Mouse (Mus musculus): ENCODE results near the gene Coa3. TPM values are rescaled to one million over a fixed set of nuclear protein-coding genes. Genes with fewer than 3 reads are reported as not detected.

Gene Coa3
- polyA plus RNA-seq, 1 experiment from 2014 or later = 184 TPM

- Histone ChIP-seq H3K36me3 (ENCODE audit: control insufficient read depth, insufficient read depth, low read length) (no peaks in the 10 kb centered on the region), H3K27me3 (ENCODE audit: control insufficient read depth, insufficient read depth, low read depth, low read length) (peaks cover 5% of the 10 kb centered on the region; the same call in 1 of the 2 replicates), H3K27ac (ENCODE audit: low read length) (peak overlapping the region; percentile 90), H3K9ac (ENCODE audit: low read length) (peak overlapping the region; percentile 84), H3K4me3 (ENCODE audit: low read length) (peak overlapping the region; percentile 75), H3K9me3 (ENCODE audit: control insufficient read depth, low read length) (no peaks in the 10 kb centered on the region), H3K4me2 (ENCODE audit: low read depth, low read length) (peak overlapping the region; percentile 91), H3K4me1 (replicated peaks; ENCODE audit: control insufficient read depth, insufficient read depth, low read length) (peaks cover 9% of the 10 kb centered on the region; the same call in 1 of the 2 replicates)
- 73% methylated on average over 6 of the region's 6 CpGs for whole genome bisulfite sequencing
- no peak for ATAC-seq (ENCODE audit: low read depth)
Measured at GRCm38 (mm10) chr11:101247521-101248030, 31.3 kb downstream of the Coa3 start.

GRCm38 (mm10) chr11:101246702-101247012 is 32.3 kb downstream of the Coa3 start:
- WGBS = 7% methylated on average over 7 of the region's 7 CpGs
- H3K9ac ChIP-seq (ENCODE audit: low read length) = peak overlapping the region; percentile 84
- peak overlapping the region; percentile 90 for H3K27ac ChIP-seq (ENCODE audit: low read length)
- peaks cover 7% of the 10 kb centered on the region; the same call in 1 of the 2 replicates for H3K4me1 ChIP-seq (replicated peaks; ENCODE audit: control insufficient read depth, insufficient read depth, low read length)
- H3K4me3 ChIP-seq (ENCODE audit: low read length) = peak overlapping the region; percentile 75
- peaks cover 5% of the 10 kb centered on the region; the same call in 1 of the 2 replicates for H3K27me3 ChIP-seq (ENCODE audit: control insufficient read depth, insufficient read depth, low read depth, low read length)
- H3K9me3 ChIP-seq (ENCODE audit: control insufficient read depth, low read length) = no peaks in the 10 kb centered on the region
- ATAC-seq (ENCODE audit: low read depth) = no peak; the same call in none of the 2 replicates
- no peaks in the 10 kb centered on the region for H3K36me3 ChIP-seq (ENCODE audit: control insufficient read depth, insufficient read depth, low read length)
- peak overlapping the region; percentile 91 for H3K4me2 ChIP-seq (ENCODE audit: low read depth, low read length)

DNA sequence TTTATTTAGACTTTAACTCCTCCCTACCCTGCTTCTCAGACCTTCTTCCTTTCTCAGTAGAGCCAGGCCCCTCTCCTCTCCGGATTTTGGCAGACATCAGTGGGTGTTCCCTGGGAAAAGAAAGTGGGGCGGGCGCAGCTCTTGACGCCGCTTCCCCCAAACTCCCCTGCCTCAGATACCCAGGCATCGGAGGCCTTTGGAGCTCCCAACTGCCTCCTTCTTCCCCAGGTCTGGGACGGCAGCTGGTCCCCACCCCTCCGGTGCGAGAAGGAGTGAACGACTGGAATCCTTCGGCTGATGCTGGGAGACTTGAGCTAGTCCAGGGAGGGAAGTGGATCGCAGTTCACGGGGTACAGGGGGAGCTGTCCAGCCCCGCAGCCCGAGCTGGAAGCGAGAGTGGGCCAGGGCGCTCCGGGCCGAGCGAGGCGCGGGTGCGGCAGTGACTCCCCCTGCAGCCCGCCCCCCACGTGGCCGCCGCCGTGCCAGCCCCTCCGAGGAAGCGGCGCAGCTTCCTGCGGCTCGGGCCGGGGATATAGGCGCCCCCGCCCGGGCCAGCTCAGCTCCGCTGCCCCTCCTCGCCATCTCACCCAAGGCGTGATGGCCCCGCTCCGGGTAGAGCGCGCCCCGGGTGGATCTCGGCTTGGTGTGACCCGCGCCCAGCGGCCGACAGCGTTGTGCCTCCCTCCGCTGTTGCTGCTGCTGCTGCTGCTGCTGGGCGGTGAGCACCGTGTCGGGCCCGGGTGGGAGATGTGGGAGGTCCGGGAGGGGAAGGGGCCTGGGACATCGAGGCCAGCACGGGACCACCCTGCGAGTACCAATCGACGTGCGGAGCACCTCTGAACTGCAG is 32.8 kb downstream of the Coa3 start, which contains the start of gene Ramp2:
Ramp2 (plus strand) TSS at position 174 of the 847 bp plus-strand sequence.
- peak within 1 kb of the TSS; percentile 84 for H3K9ac ChIP-seq (ENCODE audit: low read length)
- peaks cover 5% of the 10 kb centered on the region; the same call in 1 of the 2 replicates for H3K27me3 ChIP-seq (ENCODE audit: control insufficient read depth, insufficient read depth, low read depth, low read length)
- H3K27ac ChIP-seq (ENCODE audit: low read length) = peak within 1 kb of the TSS; percentile 90
- H3K4me3 ChIP-seq (ENCODE audit: low read length) = peak within 1 kb of the TSS; percentile 75
- 0% methylated on average over 46 of the region's 63 CpGs for WGBS
- peak; percentile 89 for ATAC-seq (ENCODE audit: low read depth)
- peak within 1 kb of the TSS; percentile 91 for H3K4me2 ChIP-seq (ENCODE audit: low read depth, low read length)
- H3K36me3 ChIP-seq (ENCODE audit: control insufficient read depth, insufficient read depth, low read length) = no peaks in the 10 kb centered on the region
- no peaks in the 10 kb centered on the region for H3K9me3 ChIP-seq (ENCODE audit: control insufficient read depth, low read length)
- H3K4me1 ChIP-seq (replicated peaks; ENCODE audit: control insufficient read depth, insufficient read depth, low read length) = peaks cover 7% of the 10 kb centered on the region; the same call in 1 of the 2 replicates

- Histone ChIP-seq H3K27me3 (ENCODE audit: control insufficient read depth, insufficient read depth, low read depth, low read length) (peaks cover 5% of the 10 kb centered on the region; the same call in 1 of the 2 replicates), H3K9ac (ENCODE audit: low read length) (no peak overlapping the region), H3K36me3 (ENCODE audit: control insufficient read depth, insufficient read depth, low read length) (no peaks in the 10 kb centered on the region), H3K4me3 (ENCODE audit: low read length) (no peak overlapping the region), H3K4me2 (ENCODE audit: low read depth, low read length) (peak overlapping the region; percentile 91), H3K9me3 (ENCODE audit: control insufficient read depth, low read length) (no peaks in the 10 kb centered on the region), H3K27ac (ENCODE audit: low read length) (peak overlapping the region; percentile 90), H3K4me1 (replicated peaks; ENCODE audit: control insufficient read depth, insufficient read depth, low read length) (peaks cover 7% of the 10 kb centered on the region; the same call in 1 of the 2 replicates)
- WGBS = 38% methylated on average over 4 of the region's 4 CpGs
- no peak for ATAC-seq (ENCODE audit: low read depth)
Measured at GRCm38 (mm10) chr11:101245071-101245470, 33.8 kb downstream of the Coa3 start.

- H3K9ac ChIP-seq (ENCODE audit: low read length) = 0 out of 2 replicates have a peak overlapping the region, but pooled peaks have one; percentile 14
- no peaks in the 10 kb centered on the region for H3K9me3 ChIP-seq (ENCODE audit: control insufficient read depth, low read length)
- no peak overlapping the region for H3K4me2 ChIP-seq (ENCODE audit: low read depth, low read length)
- H3K4me1 ChIP-seq (replicated peaks; ENCODE audit: control insufficient read depth, insufficient read depth, low read length) = peaks cover 7% of the 10 kb centered on the region
- ATAC-seq (ENCODE audit: low read depth) = peak; percentile 78
- no peaks in the 10 kb centered on the region for H3K27me3 ChIP-seq (ENCODE audit: control insufficient read depth, insufficient read depth, low read depth, low read length)
- no peaks in the 10 kb centered on the region for H3K36me3 ChIP-seq (ENCODE audit: control insufficient read depth, insufficient read depth, low read length)
- WGBS = 24% methylated on average over 5 of the region's 5 CpGs
- H3K4me3 ChIP-seq (ENCODE audit: low read length) = no peak overlapping the region
- H3K27ac ChIP-seq (ENCODE audit: low read length) = peak overlapping the region; percentile 80
Measured at GRCm38 (mm10) chr11:101238071-101238647, 40.8 kb downstream of the Coa3 start.

DNA sequence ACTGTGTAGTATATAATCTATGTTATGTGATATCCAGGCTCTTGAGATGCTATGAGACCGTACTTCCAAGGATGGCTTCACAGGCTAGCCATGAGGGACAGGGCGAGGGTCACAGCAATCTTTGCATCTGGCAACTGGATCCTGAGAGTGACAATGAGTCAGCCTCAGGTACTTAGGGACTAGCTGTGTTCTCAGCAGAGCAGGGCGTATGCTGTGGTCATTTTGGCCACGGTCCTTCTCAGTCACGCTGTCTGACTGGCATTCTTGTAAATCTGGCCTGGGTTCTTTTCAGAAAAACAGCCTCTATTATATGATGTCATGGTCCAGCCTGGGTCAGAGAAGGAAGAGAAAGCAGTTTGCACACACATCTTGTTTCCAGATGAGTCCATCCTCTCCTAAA is 42.1 kb downstream of the Coa3 start:
- H3K4me3 ChIP-seq (ENCODE audit: low read length) = no peak overlapping the region
- no peaks in the 10 kb centered on the region for H3K36me3 ChIP-seq (ENCODE audit: control insufficient read depth, insufficient read depth, low read length)
- peaks cover 10% of the 10 kb centered on the region for H3K4me1 ChIP-seq (replicated peaks; ENCODE audit: control insufficient read depth, insufficient read depth, low read length)
- H3K9me3 ChIP-seq (ENCODE audit: control insufficient read depth, low read length) = no peaks in the 10 kb centered on the region
- H3K27me3 ChIP-seq (ENCODE audit: control insufficient read depth, insufficient read depth, low read depth, low read length) = no peaks in the 10 kb centered on the region
- no peak overlapping the region for H3K4me2 ChIP-seq (ENCODE audit: low read depth, low read length)
- no peak overlapping the region for H3K27ac ChIP-seq (ENCODE audit: low read length)
- ATAC-seq (ENCODE audit: low read depth) = no peak
- H3K9ac ChIP-seq (ENCODE audit: low read length) = no peak overlapping the region
- 92% methylated on average over 5 of the region's 5 CpGs for WGBS

GRCm38 (mm10) chr11:101235429-101235828 is 43.5 kb downstream of the Coa3 start:
- Histone ChIP-seq H3K4me1 (replicated peaks; ENCODE audit: control insufficient read depth, insufficient read depth, low read length) (peaks cover 22% of the 10 kb centered on the region), H3K4me2 (ENCODE audit: low read depth, low read length) (no peak overlapping the region), H3K9ac (ENCODE audit: low read length) (no peak overlapping the region), H3K27ac (ENCODE audit: low read length) (no peak overlapping the region), H3K9me3 (ENCODE audit: control insufficient read depth, low read length) (no peaks in the 10 kb centered on the region), H3K27me3 (ENCODE audit: control insufficient read depth, insufficient read depth, low read depth, low read length) (no peaks in the 10 kb centered on the region), H3K36me3 (ENCODE audit: control insufficient read depth, insufficient read depth, low read length) (no peaks in the 10 kb centered on the region), H3K4me3 (ENCODE audit: low read length) (no peak overlapping the region)
- ATAC-seq (ENCODE audit: low read depth) = no peak

- Histone ChIP-seq H3K36me3 (ENCODE audit: control insufficient read depth, insufficient read depth, low read length) (no peaks in the 10 kb centered on the region), H3K9ac (ENCODE audit: low read length) (no peak overlapping the region), H3K27me3 (ENCODE audit: control insufficient read depth, insufficient read depth, low read depth, low read length) (no peaks in the 10 kb centered on the region), H3K9me3 (ENCODE audit: control insufficient read depth, low read length) (no peaks in the 10 kb centered on the region), H3K27ac (ENCODE audit: low read length) (no peak overlapping the region), H3K4me2 (ENCODE audit: low read depth, low read length) (no peak overlapping the region), H3K4me3 (ENCODE audit: low read length) (no peak overlapping the region), H3K4me1 (replicated peaks; ENCODE audit: control insufficient read depth, insufficient read depth, low read length) (peaks cover 33% of the 10 kb centered on the region)
- ATAC-seq (ENCODE audit: low read depth) = no peak
Measured at GRCm38 (mm10) chr11:101234124-101234523, 44.8 kb downstream of the Coa3 start.

DNA sequence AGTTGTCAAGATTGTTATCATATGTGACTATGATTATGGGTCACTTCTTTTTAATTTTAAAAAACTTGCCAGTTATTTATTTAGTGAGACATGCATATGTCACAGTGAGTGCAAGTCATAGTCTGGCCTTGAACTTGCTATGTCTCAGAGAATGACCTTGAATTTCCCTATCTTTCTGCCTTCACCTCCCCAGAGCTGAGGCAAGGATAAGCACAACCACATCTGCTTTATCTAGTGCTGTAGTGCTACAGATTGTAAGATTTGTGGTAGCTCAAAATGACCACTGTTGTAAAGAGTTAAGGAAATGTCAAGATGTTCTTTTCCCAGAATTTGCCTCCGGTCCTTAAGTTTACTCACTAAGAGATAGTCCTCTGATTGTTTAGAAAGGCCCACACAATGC is 45.7 kb downstream of the Coa3 start:
- no peak overlapping the region for H3K4me3 ChIP-seq (ENCODE audit: low read length)
- no peak overlapping the region for H3K9ac ChIP-seq (ENCODE audit: low read length)
- no peaks in the 10 kb centered on the region for H3K9me3 ChIP-seq (ENCODE audit: control insufficient read depth, low read length)
- 42% methylated on average over 1 of the region's 1 CpGs for WGBS
- H3K27me3 ChIP-seq (ENCODE audit: control insufficient read depth, insufficient read depth, low read depth, low read length) = no peaks in the 10 kb centered on the region
- H3K36me3 ChIP-seq (ENCODE audit: control insufficient read depth, insufficient read depth, low read length) = no peaks in the 10 kb centered on the region
- no peak overlapping the region for H3K4me2 ChIP-seq (ENCODE audit: low read depth, low read length)
- H3K4me1 ChIP-seq (replicated peaks; ENCODE audit: control insufficient read depth, insufficient read depth, low read length) = peaks cover 34% of the 10 kb centered on the region
- no peak for ATAC-seq (ENCODE audit: low read depth)
- H3K27ac ChIP-seq (ENCODE audit: low read length) = no peak overlapping the region

Measured in lung, embryonic 16.5 days (tissue).